Mouse (Mus musculus) lung, postnatal 0 days (tissue): Measurements from ENCODE around the gene Gm20388.

Experiments
- CTCF ChIP-seq: IDR thresholded peaks from 2 replicates; pipeline ENCODE4 v1.5.1; 2016; ENCODE audit warnings: antibody characterized with exemption, mild to moderate bottlenecking
- EP300 ChIP-seq: IDR thresholded peaks from 2 replicates; pipeline ENCODE4 v1.6.1; 2016; ENCODE audit warnings: antibody characterized with exemption, mild to moderate bottlenecking, control low read depth

- TF ChIP-seq CTCF (no peak; the same call in 1 of the 2 replicates), EP300 (peak; percentile 50; the same call in 1 of the 2 replicates)
These were observed 3235.7 kb downstream of the Gm20388 start for GRCm38 (mm10) chr8:123146390-123146789.
